Mouse (Mus musculus) mouse trophoblast stem cell (cell line): Measurements from ENCODE around the gene Pink1.

Source experiments
- in situ Hi-C, 2 experiments: fragments of 300-500 bp; cut with MseI, MboI; formaldehyde crosslinking; loops; 2 replicates in 1 of 2; 3 replicates in 1 of 2; pipeline ENCODE4 v1.15.1; 2025

Gene Pink1

GRCm38 (mm10) chr4:138342048-138342447 lies 15.9 kb upstream of the Pink1 start:
- in situ Hi-C loops, result no loop called here

- in situ Hi-C loops, result no loop called here
Observed at GRCm38 (mm10) chr4:138341393-138341792, 15.3 kb upstream of the Pink1 start.

GRCm38 (mm10) chr4:138339963-138340362 lies 13.9 kb upstream of the Pink1 start:
- in situ Hi-C loops, result no loop called here

GRCm38 (mm10) chr4:138337341-138337740 lies 11.2 kb upstream of the Pink1 start:
- in situ Hi-C loops, result no loop called here

GRCm38 (mm10) chr4:138336876-138337275 lies 10.8 kb upstream of the Pink1 start:
- in situ Hi-C loops, result no loop called here

- in situ Hi-C loops, result no loop called here
Observed at GRCm38 (mm10) chr4:138335648-138336047, 9.5 kb upstream of the Pink1 start.

GRCm38 (mm10) chr4:138335036-138335435 lies 8.9 kb upstream of the Pink1 start:
- in situ Hi-C loops, result no loop called here

- in situ Hi-C loops, result no loop called here
Observed at GRCm38 (mm10) chr4:138333135-138333534, 7.0 kb upstream of the Pink1 start.

- in situ Hi-C loops, result no loop called here
Observed at GRCm38 (mm10) chr4:138331647-138332046, 5.5 kb upstream of the Pink1 start.

GRCm38 (mm10) chr4:138330264-138330671 lies 4.2 kb upstream of the Pink1 start:
- in situ Hi-C loops, result no loop called here

- in situ Hi-C loops, result loop anchor here (5.0 kb wide), 1 partner anchor 49 kb away; no protein-coding TSS in a partner anchor
Observed at GRCm38 (mm10) chr4:138327891-138328470, 1.9 kb upstream of the Pink1 start.

- in situ Hi-C loops, result loop anchor here (5.0 kb wide), 1 partner anchor 50 kb away; no protein-coding TSS in a partner anchor
Observed at GRCm38 (mm10) chr4:138327155-138327554, 1.0 kb upstream of the Pink1 start.

GRCm38 (mm10) chr4:138325466-138326076 lies 536 bp downstream of the Pink1 start:
- in situ Hi-C loops, result loop anchor here (5.0 kb wide), 1 partner anchor 52 kb away; no protein-coding TSS in a partner anchor

GRCm38 (mm10) chr4:138324451-138324850 lies 1.7 kb downstream of the Pink1 start:
- in situ Hi-C loops, result loop anchor here (5.0 kb wide), 1 partner anchor 98 kb away; no protein-coding TSS in a partner anchor

- in situ Hi-C loops, result loop anchor here (5.0 kb wide), 1 partner anchor 99 kb away; no protein-coding TSS in a partner anchor
Observed at GRCm38 (mm10) chr4:138323753-138324152, 2.4 kb downstream of the Pink1 start.

GRCm38 (mm10) chr4:138322692-138323091 lies 3.4 kb downstream of the Pink1 start:
- in situ Hi-C loops, result loop anchor here (5.0 kb wide), 1 partner anchor 100 kb away; no protein-coding TSS in a partner anchor

GRCm38 (mm10) chr4:138321488-138321887 lies 4.6 kb downstream of the Pink1 start:
- in situ Hi-C loops, result loop anchor here (5.0 kb wide), 1 partner anchor 101 kb away; no protein-coding TSS in a partner anchor

- in situ Hi-C loops, result loop anchor here (5.0 kb wide), 1 partner anchor 102 kb away; no protein-coding TSS in a partner anchor
Observed at GRCm38 (mm10) chr4:138320711-138321110, 5.4 kb downstream of the Pink1 start.

- in situ Hi-C loops, result no loop called here
Observed at GRCm38 (mm10) chr4:138319508-138319907, 6.6 kb downstream of the Pink1 start.

- in situ Hi-C loops, result no loop called here
Observed at GRCm38 (mm10) chr4:138318509-138319266, 7.4 kb downstream of the Pink1 start.

- in situ Hi-C loops, result no loop called here
Observed at GRCm38 (mm10) chr4:138316369-138316768, 9.7 kb downstream of the Pink1 start.

- in situ Hi-C loops, result no loop called here
Observed at GRCm38 (mm10) chr4:138315781-138316180, 10.3 kb downstream of the Pink1 start.
